Mouse (Mus musculus) heart, postnatal 0 days (tissue): ENCODE data around the gene Cenpo.

ENCODE experiments used
- CTCF ChIP-seq: IDR thresholded peaks from 2 replicates; pipeline ENCODE4 v1.5.1; 2016; ENCODE audit warnings: antibody characterized with exemption, control low read depth, low read depth
- EP300 ChIP-seq: IDR thresholded peaks from 2 replicates; pipeline ENCODE4 v1.6.1; 2016; ENCODE audit warnings: antibody characterized with exemption, low read depth

- TF ChIP-seq EP300: no peak
- TF ChIP-seq CTCF: no peak
Observed at GRCm38 (mm10) chr12:4160322-4160721, 73.8 kb downstream of the Cenpo start.
